Mouse (Mus musculus): ENCODE results near the gene Noxo1.

GRCm38 (mm10) chr17:24730787-24731186, 34.8 kb downstream of the Noxo1 start:
- no peak for TF ChIP-seq EP300 (IDR thresholded peaks at IDR 0.05; ENCODE audit: low read depth)
- no peak for TF ChIP-seq CTCF (IDR thresholded peaks at IDR 0.05; ENCODE audit: low read depth)
